Mouse (Mus musculus) megakaryocyte-erythroid progenitor cell, adult 5-6 weeks (primary cell): Measurements from ENCODE around the gene Myh2. TPM values are rescaled to one million over a fixed set of nuclear protein-coding genes. Genes with fewer than 3 reads are reported as not detected.

Experiments
- ATAC-seq: replicated peaks from 2 replicates; pipeline ENCODE4 v1.8.0; 2016; ENCODE audit warnings: mild to moderate bottlenecking, inconsistent platforms; ENCODE audit not compliant: severe bottlenecking, poor library complexity, low FRiP score, low TSS enrichment
- total RNA-seq, 2 experiments: library from RNA; stranded (forward) in 1 of 2; stranded (reverse) in 1 of 2; fragments of 200-1000, 215-1000 nt in 1 of 2; fragments of >200 nt in 1 of 2; fragmentation: Nextera tagmentation in 1 of 2; gene quantifications; 2 replicates each; pipeline ENCODE4 v1.2.3; 2014 to 2017

The Myh2 gene
- total RNA-seq, 2 experiments from 2014 or later, result not detected

DNA sequence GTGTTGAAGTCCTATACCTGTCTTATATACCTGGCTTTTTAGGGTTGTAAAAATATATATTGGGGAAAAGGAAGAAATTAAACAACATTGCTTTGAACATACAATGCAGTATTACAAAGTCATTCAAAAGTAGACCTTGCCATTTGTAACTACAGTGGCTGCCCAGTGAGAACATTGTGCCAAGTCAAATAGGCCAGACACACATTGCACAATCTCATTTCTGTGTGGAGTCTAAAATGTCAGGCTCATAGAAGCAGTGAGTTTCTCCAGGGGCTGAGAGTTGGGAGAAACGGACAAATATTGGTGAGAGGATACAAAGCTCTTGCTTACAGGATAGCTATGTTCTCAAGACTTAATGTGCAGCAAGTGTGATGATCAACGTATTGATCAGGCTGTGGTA is 59.1 kb downstream of the Myh2 start:
- no peak for ATAC-seq

DNA sequence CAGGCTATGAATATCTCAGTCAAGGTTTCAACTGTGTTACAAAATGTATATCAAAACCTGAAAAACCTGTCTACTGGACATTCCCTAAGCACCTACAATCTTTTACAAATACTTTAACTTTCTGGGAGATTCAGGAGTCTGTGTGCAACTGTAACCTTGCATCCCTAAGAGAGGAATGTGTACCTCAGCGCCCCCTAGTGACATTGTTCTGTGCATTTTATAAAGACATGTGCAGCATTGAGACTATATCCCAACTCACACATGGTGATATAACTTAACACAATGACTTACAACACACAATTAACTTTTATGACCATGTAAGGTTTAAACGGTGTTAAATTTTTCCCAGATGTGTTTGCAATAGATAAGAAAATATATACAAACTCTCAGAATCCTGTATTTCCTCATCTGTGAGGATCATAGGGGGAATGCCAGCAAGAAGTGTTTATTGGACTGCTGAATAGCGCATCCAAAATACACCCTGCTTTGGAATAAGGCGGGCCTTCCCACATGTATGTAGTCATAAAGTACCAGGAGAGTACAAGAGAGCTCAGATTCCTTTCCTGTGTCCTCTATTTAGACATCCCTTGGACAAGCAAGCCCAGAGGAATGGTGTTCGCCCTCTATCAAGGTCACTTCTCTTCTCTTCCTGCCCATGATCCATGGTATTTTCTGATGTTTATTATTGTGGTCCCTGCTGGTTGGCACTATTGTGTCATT is 65.0 kb downstream of the Myh2 start:
- ATAC-seq, result no peak

DNA sequence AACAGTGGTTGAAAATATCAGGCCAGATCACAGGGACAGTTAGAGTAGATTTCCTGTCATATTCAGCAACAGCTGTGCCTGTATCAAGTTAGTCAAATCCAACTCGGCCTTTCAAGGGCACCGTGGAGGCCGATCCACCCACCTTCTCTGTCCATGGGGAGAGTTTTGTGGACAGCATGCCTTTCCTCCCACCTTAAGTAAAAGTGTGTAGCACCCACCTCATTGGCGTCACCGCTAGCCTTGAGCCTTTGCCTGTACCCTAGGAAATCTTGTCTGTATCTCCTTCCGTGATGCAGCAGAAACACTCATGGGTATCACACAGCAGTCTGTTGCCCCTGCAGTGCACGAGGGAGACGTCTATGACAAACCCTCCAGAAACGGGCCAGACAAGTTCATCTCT is 66.0 kb downstream of the Myh2 start:
- ATAC-seq, result no peak

DNA sequence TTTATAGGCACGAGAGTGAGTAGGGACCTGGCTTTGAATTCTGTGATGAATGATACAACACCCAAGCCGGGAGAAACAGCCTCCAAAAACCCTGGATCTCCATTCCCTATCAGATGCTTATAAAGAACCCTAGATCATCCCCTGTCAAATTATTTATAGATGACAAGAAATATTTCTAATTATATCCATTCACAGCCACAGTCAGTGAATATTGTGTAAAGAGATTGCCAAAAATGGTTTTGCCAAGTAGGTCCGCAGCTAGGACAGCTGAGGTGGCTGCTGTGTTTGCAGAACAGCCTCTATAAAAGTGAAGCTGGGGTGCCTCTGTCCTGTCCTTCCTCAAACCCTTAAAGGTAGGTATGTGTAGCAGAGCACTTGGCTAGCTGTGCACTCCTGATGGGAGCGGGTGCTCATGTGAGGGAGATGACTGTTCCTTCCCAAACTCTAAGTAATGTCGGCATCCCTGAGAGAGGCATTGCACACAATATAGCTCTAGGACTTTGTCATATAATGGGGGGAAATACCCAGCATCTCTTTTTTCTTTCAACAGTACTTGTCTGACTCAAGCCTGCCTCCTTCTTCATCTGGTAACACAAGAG is 66.8 kb downstream of the Myh2 start, which contains the start of gene Myh4:
Myh4 (plus strand) TSS at position 549 of the 599 bp plus-strand sequence.
- no peak for ATAC-seq

DNA sequence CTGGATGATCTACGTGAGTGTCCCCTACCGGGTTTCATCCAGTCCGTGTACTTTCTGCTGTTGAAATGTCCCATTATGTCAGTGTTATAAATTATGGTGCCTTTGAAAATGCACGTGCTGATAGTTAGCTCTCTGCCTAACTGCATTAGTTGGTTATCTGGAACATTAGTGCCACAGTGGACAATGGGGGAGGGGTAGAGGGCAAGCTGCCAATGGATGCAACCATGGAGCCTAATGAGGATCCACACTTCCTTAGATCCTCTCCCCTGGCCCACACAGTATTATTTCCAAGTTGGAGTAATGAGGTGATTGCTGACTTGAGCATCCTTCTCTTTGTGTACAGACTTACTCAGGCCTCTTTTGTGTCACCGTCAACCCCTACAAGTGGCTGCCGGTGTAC is 70.2 kb downstream of the Myh2 start:
- no peak for ATAC-seq

Other genes with a start within 250 kb of the Myh2 start
- not detected in 2 replicates for gene Tmem238l, start 214.4 kb upstream of the Myh2 start, total RNA-seq (2014; fragmentation: Nextera tagmentation)
- not detected in 2 replicates for gene Tmem238l, start 214.4 kb upstream of the Myh2 start, total RNA-seq (2017)
- 1.0 TPM in 1 of 2 replicates, not detected in the other for gene Tmem220, start 145.9 kb upstream of the Myh2 start, total RNA-seq (2014; fragmentation: Nextera tagmentation)
- gene Tmem220, start 145.9 kb upstream of the Myh2 start, total RNA-seq (2017), result 1.1 TPM in 1 of 2 replicates, not detected in the other
- 11.0 and 25.4 TPM in 2 replicates for gene Adprm, start 118.4 kb upstream of the Myh2 start, total RNA-seq (2014; fragmentation: Nextera tagmentation)
- gene Adprm, start 118.4 kb upstream of the Myh2 start, total RNA-seq (2017), result 12.7 and 17.2 TPM in 2 replicates
- gene Sco1, start 118.4 kb upstream of the Myh2 start, total RNA-seq (2014; fragmentation: Nextera tagmentation), result 5.1 and 11.9 TPM in 2 replicates
- gene Sco1, start 118.4 kb upstream of the Myh2 start, total RNA-seq (2017), result 27.2 and 30.7 TPM in 2 replicates
- gene Myh3, start 92.7 kb upstream of the Myh2 start, total RNA-seq (2014; fragmentation: Nextera tagmentation), result not detected in 2 replicates
- gene Myh3, start 92.7 kb upstream of the Myh2 start, total RNA-seq (2017), result not detected in 2 replicates
- not detected in 2 replicates for gene Myh1, start 29.0 kb downstream of the Myh2 start, total RNA-seq (2014; fragmentation: Nextera tagmentation)
- not detected in 2 replicates for gene Myh1, start 29.0 kb downstream of the Myh2 start, total RNA-seq (2017)
- not detected in 2 replicates for gene Myh4, start 67.0 kb downstream of the Myh2 start, total RNA-seq (2014; fragmentation: Nextera tagmentation)
- gene Myh4, start 67.0 kb downstream of the Myh2 start, total RNA-seq (2017), result not detected in 2 replicates
- gene Myh8, start 106.1 kb downstream of the Myh2 start, total RNA-seq (2014; fragmentation: Nextera tagmentation), result not detected in 2 replicates
- not detected in 2 replicates for gene Myh8, start 106.1 kb downstream of the Myh2 start, total RNA-seq (2017)
- gene Myh13, start 150.6 kb downstream of the Myh2 start, total RNA-seq (2014; fragmentation: Nextera tagmentation), result not detected in 2 replicates
- not detected in 2 replicates for gene Myh13, start 150.6 kb downstream of the Myh2 start, total RNA-seq (2017)